Mouse (Mus musculus) gonadal fat pad, adult 2 months (tissue): Measurements from ENCODE around the gene Ltbp3. TPM values are rescaled to one million over a fixed set of nuclear protein-coding genes. Genes with fewer than 3 reads are reported as not detected.

ENCODE experiments used
- DNase-seq: peaks from one replicate; pipeline ENCODE4 v3.0.0-alpha.2; 2012; ENCODE audit warnings: low read depth
- polyA plus RNA-seq: library from polyadenylated mRNA; depleted of rRNA; stranded (reverse); fragments of >200 nt; gene quantifications from 2 replicates; pipeline ENCODE4 v1.2.3, GENCODE M21; 2012; rRNA removed

Gene Ltbp3
- polyA plus RNA-seq, 1 experiment = 186 TPM

DNA sequence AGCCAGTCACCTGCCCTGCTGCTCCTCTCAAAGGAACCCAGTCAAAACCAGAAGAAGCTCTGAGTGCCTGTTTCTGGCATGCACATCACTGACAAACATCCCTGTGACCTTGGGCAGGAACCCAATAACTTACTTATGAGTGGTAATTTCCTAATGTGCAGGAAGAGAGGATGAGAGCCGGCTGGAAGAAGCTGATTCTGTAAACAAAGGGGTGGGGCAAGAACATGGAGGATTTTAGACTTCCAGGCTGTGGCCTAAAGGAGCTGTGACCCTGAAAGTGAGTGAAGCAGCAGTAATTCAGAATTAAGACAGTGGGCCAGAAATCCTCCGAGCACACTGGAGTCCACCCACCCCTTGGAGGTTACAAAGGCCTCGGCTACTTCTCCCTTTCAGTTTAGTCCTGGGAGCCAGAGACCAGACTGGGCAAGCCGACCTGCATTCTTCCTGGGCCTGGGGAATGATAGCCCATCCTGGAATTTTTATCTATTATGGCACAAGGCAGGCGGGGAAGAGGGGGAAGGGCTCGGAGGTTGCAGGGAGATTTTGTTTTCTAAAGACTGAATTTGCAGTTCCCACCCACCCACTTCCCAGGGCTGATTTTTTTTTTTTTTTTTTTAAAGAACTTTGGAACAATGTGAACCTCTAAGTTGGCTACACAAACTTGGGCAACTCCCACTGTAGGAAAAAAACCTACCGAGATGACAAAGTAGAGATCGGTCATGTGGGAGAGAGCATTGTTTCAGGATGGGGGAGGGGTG, 65.5 kb downstream of the Ltbp3 start:
- no peak for DNase-seq

DNA sequence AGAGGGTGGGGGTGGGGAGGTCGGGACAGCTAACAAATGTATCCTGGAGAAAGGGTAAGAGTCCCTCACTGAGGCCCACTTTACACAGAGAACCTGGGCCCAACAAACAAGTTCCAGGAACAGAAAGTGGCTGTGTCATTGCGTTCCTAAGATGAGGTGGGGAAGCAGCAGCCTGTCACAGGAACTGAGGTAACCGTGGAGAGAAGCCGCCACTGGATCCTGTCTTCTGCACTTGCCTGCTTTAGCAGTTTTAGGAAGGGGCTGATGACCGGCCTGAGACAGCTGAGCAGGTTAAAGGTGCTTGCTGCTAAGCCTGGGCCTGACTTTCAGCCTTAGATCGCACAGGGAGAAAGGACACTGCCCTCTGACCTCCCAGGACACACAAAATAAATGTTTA, 66.1 kb downstream of the Ltbp3 start:
- DNase-seq = no peak

DNA sequence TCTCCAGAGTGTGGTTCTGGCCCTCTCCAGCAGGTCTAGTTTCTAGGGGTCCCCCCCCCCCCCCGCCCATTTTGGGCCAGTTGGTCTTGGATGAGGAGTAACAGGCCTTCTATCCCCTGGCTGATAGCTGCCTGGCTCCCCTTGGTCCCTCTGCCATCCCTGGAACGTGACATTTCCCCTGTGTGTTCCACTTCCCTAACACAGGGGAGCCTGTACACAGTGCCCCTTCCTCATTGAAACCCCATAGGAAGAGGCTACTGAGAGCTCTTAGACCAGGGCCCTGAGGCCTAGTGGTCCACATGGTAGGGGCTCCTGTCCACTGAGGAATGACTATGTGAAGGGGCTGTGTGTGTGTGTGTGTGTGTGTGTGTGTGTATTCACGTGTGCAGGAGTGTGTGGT, 67.0 kb downstream of the Ltbp3 start:
- no peak for DNase-seq

Other genes starting within 250 kb of the Ltbp3 start
- 1.9 and 3.0 TPM in 2 replicates for gene 1700020D05Rik, start 237.1 kb upstream of the Ltbp3 start, polyA plus RNA-seq
- gene Snx32, start 230.4 kb upstream of the Ltbp3 start, polyA plus RNA-seq = 20.9 and 25.6 TPM in 2 replicates
- gene Ovol1, start 180.3 kb upstream of the Ltbp3 start, polyA plus RNA-seq = 2.4 and 3.5 TPM in 2 replicates
- gene Ap5b1, start 172.9 kb upstream of the Ltbp3 start, polyA plus RNA-seq = 10.0 and 12.0 TPM in 2 replicates
- 42.2 and 49.4 TPM in 2 replicates for gene Rnaseh2c, start 139.0 kb upstream of the Ltbp3 start, polyA plus RNA-seq
- 55.3 and 63.6 TPM in 2 replicates for gene Kat5, start 130.7 kb upstream of the Ltbp3 start, polyA plus RNA-seq
- 66.8 and 81.8 TPM in 2 replicates for gene Rela, start 103.4 kb upstream of the Ltbp3 start, polyA plus RNA-seq
- 36.3 and 45.7 TPM in 2 replicates for gene Sipa1, start 77.2 kb upstream of the Ltbp3 start, polyA plus RNA-seq
- gene Map3k11, start 52.2 kb upstream of the Ltbp3 start, polyA plus RNA-seq = 50.6 and 52.8 TPM in 2 replicates
- 80.2 and 87.4 TPM in 2 replicates for gene Pcnx3, start 52.0 kb upstream of the Ltbp3 start, polyA plus RNA-seq
- gene Kcnk7, start 36.5 kb upstream of the Ltbp3 start, polyA plus RNA-seq = 0.33 and 0.36 TPM in 2 replicates
- gene Ehbp1l1, start 14.6 kb upstream of the Ltbp3 start, polyA plus RNA-seq = 43.8 and 64.4 TPM in 2 replicates
- 160 and 194 TPM in 2 replicates for gene Fam89b, start 11.3 kb upstream of the Ltbp3 start, polyA plus RNA-seq
- 155 TPM in 2 replicates for gene Scyl1, start 30.5 kb downstream of the Ltbp3 start, polyA plus RNA-seq
- gene Frmd8, start 134.4 kb downstream of the Ltbp3 start, polyA plus RNA-seq = 15.1 and 15.9 TPM in 2 replicates
- gene Slc25a45, start 136.9 kb downstream of the Ltbp3 start, polyA plus RNA-seq = 17.3 and 25.7 TPM in 2 replicates
- gene Tigd3, start 153.2 kb downstream of the Ltbp3 start, polyA plus RNA-seq = 0.70 and 0.75 TPM in 2 replicates
- gene Dpf2, start 172.1 kb downstream of the Ltbp3 start, polyA plus RNA-seq = 71.5 and 79.4 TPM in 2 replicates
- gene Cdc42ep2, start 183.9 kb downstream of the Ltbp3 start, polyA plus RNA-seq = 12.9 and 17.6 TPM in 2 replicates
- gene Pola2, start 223.3 kb downstream of the Ltbp3 start, polyA plus RNA-seq = 29.1 and 43.2 TPM in 2 replicates
- not detected in 2 replicates for gene Slc22a20, start 245.2 kb downstream of the Ltbp3 start, polyA plus RNA-seq